Comparison of ENCODE assay signal across 8 mouse cellular contexts in the genomic region with DNA sequence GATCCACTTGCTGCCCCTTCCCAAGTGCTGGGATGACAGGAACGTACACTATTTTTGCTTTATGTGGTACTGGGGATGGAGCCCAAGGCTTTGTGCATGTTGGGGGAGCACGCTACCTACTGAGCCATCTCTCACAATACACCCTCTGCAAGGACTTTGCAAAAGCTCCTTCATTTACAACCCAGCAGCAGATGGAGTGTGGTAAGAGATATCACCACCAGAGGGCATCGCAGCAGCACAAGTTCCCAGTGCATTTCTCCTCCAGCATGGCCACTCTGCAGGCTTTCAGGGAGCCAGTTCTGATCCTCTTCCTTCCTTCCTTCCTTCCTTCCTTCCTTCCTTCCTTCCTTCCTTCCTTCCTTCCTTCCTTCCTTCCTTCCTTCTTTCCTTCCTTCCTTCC. TPM values are rescaled to one million over a fixed set of nuclear protein-coding genes. Genes with fewer than 3 reads are reported as not detected.
DNase-seq lines count a peak whose midpoint lies in the region; ATAC-seq lines count a peak whose summit lies in the region.
"Had no signal": no experiment of that assay in that cellular context is flagged by ENCODE, and none has a peak within 500 bp of the region (broad histone marks: within the 10 kb centered on the region; RNA-seq: fewer than 3 reads in every experiment).

No protein-coding gene starts in this region.

- H3K4me2 ChIP-seq in embryonic facial prominence, embryonic 14.5 days (ENCODE audit: low read depth, low read length): no peak overlapping the region
- H3K4me2 ChIP-seq: limb, embryonic 13.5 days had no signal

- WGBS in embryonic facial prominence, embryonic 14.5 days: 6% methylated on average over 3 of the region's 3 CpGs

- no peaks in the 10 kb centered on the region for H3K9me3 ChIP-seq in embryonic facial prominence, embryonic 14.5 days (ENCODE audit: control insufficient read depth, low read length)
- H3K9me3 ChIP-seq: limb, embryonic 13.5 days had no signal

- no peaks in the 10 kb centered on the region for H3K36me3 ChIP-seq in embryonic facial prominence, embryonic 14.5 days (ENCODE audit: control insufficient read depth, insufficient read depth, low read length)
- H3K36me3 ChIP-seq: limb, embryonic 13.5 days had no signal

- ATAC-seq in embryonic facial prominence, embryonic 14.5 days (ENCODE audit: low read depth): no peak

- no peak overlapping the region for H3K4me3 ChIP-seq in embryonic facial prominence, embryonic 14.5 days (ENCODE audit: low read depth, low read length)
- H3K4me3 ChIP-seq: limb, embryonic 13.5 days had no signal

- H3K27me3 ChIP-seq in embryonic facial prominence, embryonic 14.5 days (replicated peaks; ENCODE audit: control insufficient read depth, insufficient read depth, low read length): no peaks in the 10 kb centered on the region
- H3K27me3 ChIP-seq: limb, embryonic 13.5 days had no signal

- no peaks in the 10 kb centered on the region for H3K4me1 ChIP-seq in embryonic facial prominence, embryonic 14.5 days (ENCODE audit: control insufficient read depth, insufficient read depth, low read length)
- H3K4me1 ChIP-seq: limb, embryonic 13.5 days had no signal

- peak; percentile 87 for DNase-seq in ES-CJ7 (ENCODE audit: low read depth, low spot score)
- peak; percentile 62 for DNase-seq in adrenal gland, postnatal 25 days
- peak; percentile 64 for DNase-seq in embryonic facial prominence, embryonic 14.5 days (ENCODE audit: low spot score)
- peak; percentile 74 for DNase-seq in heart, postnatal 4 days
- DNase-seq in layer of hippocampus, adult 9-11 months: peak; percentile 77
- DNase-seq in lung, postnatal 36 days: peak; percentile 81
- DNase-seq in right cerebral cortex, postnatal 14 days: peak; percentile 79

- no peak overlapping the region for H3K27ac ChIP-seq in embryonic facial prominence, embryonic 14.5 days (replicated peaks; ENCODE audit: low read depth, low read length)
- H3K27ac ChIP-seq: limb, embryonic 13.5 days had no signal

- H3K9ac ChIP-seq in embryonic facial prominence, embryonic 14.5 days (ENCODE audit: low read depth, low read length): no peak overlapping the region
- H3K9ac ChIP-seq: limb, embryonic 13.5 days had no signal

RNA-seq across cellular contexts. Expression of a gene that starts 33.6 kb away (rescaled TPM):
- total RNA-seq in adrenal gland, postnatal 25 days (2021): 0.21 and 0.33 TPM in 2 replicates
- polyA plus RNA-seq in embryonic facial prominence, embryonic 14.5 days (2014; fragmentation: Nextera tagmentation; extraction: Ambion mirVana): 0.17 and 0.29 TPM in 2 replicates
- total RNA-seq in heart, postnatal 4 days (2021): 1 to 10 TPM; 2.1 to 2.4 TPM

RNA-seq across cellular contexts. Expression of a gene that starts 43.0 kb away (rescaled TPM):
- total RNA-seq in adrenal gland, postnatal 25 days (2021): 215 and 274 TPM in 2 replicates
- polyA plus RNA-seq in embryonic facial prominence, embryonic 14.5 days (2014; fragmentation: Nextera tagmentation; extraction: Ambion mirVana): 183 and 202 TPM in 2 replicates
- 100 to 1,000 TPM; 133 to 135 TPM for total RNA-seq in heart, postnatal 4 days (2021)
